Mouse (Mus musculus): ENCODE results near the gene Emilin2.
"Not testable (repeated sequence)": the region's sequence is repeated elsewhere in the genome, so short reads cannot be mapped to it uniquely, and the experiment has no call there.

Gene Emilin2

DNA sequence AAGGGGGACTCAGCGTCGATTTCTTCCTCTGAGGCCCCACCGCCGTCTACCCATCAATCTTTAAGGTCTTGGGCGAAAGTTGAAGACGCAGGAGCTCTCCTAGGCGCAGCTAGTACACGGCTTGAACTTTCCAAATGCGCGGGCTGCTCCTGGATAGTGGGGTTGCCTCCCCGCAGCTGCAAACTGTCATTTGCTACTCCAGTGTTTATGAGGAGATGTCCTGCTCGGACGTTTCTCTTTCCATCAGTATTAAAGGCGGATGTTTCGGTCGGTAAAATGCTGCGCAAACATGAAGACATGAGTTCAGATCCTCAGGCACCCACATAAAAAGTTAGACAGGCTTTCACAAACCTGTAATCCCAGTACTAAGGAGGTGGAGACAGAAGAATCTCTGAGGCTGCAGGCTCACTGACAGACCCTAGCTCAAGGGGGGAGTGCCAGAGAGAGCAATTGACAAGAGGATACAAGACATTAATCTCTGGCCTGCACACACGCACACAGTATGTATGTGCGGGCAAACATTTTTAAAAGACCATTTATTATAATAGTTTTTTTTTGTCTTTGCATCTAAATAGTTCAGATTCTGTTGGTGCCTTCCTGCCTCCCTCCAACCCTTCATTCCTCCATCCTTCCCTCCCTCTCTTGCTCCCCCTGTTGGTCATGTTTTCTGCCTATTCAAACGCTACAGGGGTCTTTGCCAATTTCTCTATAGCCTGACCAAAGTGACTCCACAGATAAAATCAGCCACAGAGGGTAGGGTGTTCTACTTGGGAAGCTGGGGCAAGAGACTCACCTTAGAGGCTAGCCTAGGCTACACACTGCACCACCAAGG, at the start of gene Emilin2:
Emilin2 (minus strand) TSS at position 639 of the 832 bp plus-strand sequence.
- in situ Hi-C loops (cut with MboI; ENCODE audit: low sequenced_read_pairs), result no loop called here

- in situ Hi-C loops (cut with MboI; ENCODE audit: low sequenced_read_pairs), result no loop called here
Measured at GRCm38 (mm10) chr17:71355526-71355925, 43.7 kb upstream of the Emilin2 start.

DNA sequence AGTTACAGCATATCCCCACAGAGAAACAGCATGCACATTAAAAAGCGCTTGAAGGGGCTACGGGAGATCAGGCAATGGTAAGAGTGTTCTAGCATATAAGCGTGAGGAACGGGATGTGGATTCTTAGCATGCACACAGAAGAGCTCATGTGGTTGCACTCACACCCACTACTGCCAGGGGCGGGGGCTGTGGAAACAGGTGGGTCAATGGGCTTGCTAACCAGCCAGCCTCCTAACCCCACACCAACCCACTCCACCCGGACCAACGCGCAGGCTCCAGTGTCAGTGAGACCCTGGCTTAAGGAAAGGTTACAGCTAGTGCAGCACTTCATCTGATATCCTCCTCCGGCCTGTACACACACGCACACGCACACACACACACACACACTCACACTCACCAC, 42.4 kb upstream of the Emilin2 start:
- in situ Hi-C loops (cut with MboI; ENCODE audit: low sequenced_read_pairs), result no loop called here

GRCm38 (mm10) chr17:71348188-71348587, 36.4 kb upstream of the Emilin2 start:
- in situ Hi-C loops (cut with MboI; ENCODE audit: low sequenced_read_pairs), result no loop called here

DNA sequence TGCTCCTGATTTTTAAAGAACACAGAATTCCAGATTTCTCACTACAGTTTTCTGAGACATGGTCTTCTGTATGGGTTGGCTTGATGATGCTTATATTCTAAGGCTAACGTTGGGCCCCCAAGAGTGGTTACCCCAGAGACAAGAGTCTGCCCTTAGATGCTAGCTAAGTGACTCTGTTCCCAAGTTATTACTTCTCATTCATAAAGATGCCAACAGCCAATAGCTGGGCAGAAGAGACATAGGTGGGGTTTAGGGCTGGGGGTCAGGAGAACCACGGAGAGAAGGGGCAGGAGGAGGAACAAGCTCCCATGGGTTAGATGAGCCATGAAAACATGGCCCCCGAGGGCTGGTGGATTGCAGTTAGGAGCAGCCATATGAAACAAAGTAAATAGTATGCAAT, 30.2 kb upstream of the Emilin2 start:
- in situ Hi-C loops (cut with MboI; ENCODE audit: low sequenced_read_pairs), result no loop called here

GRCm38 (mm10) chr17:71338627-71339026, 26.8 kb upstream of the Emilin2 start:
- in situ Hi-C loops (cut with MboI; ENCODE audit: low sequenced_read_pairs), result no loop called here

DNA sequence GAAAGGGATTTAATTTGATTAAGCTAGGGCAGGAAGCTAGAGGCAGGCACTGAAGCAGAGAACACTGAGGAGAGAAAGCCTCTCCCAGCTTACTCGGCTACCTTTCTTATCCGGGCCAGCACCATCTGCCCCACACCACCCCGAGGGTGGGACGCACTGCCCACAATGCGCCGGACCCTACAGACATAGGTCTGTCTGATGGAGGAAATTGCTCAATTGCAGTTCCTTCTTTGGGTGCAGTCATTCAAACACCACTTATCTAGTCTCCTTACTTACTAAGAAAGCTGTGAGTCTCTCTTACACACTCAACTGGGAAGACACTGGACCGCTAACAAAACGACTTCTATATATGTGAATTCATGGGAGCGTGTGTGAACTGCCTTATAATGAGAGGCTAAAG, 25.8 kb upstream of the Emilin2 start:
- in situ Hi-C loops (cut with MboI; ENCODE audit: low sequenced_read_pairs), result no loop called here

- in situ Hi-C loops (cut with MboI; ENCODE audit: low sequenced_read_pairs), result no loop called here
Measured at GRCm38 (mm10) chr17:71336421-71336820, 24.6 kb upstream of the Emilin2 start.

- in situ Hi-C loops (cut with MboI; ENCODE audit: low sequenced_read_pairs), result no loop called here
Measured at GRCm38 (mm10) chr17:71332298-71332697, 20.5 kb upstream of the Emilin2 start.

GRCm38 (mm10) chr17:71320731-71321130, 9.0 kb upstream of the Emilin2 start:
- in situ Hi-C loops (cut with MboI; ENCODE audit: low sequenced_read_pairs), result not testable (repeated sequence)

DNA sequence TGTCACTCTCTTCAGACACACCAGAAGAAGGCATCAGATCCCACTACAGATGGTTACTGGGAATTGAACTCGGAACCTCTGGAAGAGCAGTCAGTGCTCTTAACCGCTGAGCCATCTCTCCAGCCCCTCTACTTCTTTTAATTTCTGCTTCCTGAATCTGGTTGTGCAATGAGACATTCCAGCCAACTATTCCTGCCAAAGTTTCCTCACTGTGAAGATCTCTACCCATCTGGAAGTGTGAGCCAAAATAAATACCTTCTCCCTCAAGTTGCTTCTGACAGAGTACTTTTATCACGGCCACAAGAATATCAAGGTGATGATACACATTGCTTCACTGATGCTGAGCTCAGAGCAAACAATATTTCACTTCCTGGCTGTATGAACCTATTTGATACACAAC, 7.6 kb upstream of the Emilin2 start:
- in situ Hi-C loops (cut with MboI; ENCODE audit: low sequenced_read_pairs), result no loop called here

DNA sequence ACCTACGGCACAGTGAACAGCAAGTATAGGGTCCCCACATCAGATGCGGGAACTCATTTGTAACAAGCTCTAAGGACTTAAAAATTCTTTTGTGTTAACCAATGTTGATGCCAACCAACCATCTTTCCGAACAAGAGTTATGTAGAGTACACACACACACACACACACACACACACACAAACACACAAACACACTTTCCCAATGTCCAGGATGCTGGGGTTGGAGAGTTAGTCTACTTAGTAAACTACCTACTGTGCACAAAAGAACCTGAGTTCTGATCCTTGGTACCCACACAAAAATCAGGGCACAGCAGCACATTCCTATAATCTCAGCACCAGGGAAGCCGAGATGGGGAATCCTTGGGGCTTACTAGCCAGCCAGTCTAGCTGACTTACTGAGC, 5.8 kb upstream of the Emilin2 start:
- in situ Hi-C loops (cut with MboI; ENCODE audit: low sequenced_read_pairs), result no loop called here

- in situ Hi-C loops (cut with MboI; ENCODE audit: low sequenced_read_pairs), result no loop called here
Measured at GRCm38 (mm10) chr17:71314315-71314714, 2.5 kb upstream of the Emilin2 start.

DNA sequence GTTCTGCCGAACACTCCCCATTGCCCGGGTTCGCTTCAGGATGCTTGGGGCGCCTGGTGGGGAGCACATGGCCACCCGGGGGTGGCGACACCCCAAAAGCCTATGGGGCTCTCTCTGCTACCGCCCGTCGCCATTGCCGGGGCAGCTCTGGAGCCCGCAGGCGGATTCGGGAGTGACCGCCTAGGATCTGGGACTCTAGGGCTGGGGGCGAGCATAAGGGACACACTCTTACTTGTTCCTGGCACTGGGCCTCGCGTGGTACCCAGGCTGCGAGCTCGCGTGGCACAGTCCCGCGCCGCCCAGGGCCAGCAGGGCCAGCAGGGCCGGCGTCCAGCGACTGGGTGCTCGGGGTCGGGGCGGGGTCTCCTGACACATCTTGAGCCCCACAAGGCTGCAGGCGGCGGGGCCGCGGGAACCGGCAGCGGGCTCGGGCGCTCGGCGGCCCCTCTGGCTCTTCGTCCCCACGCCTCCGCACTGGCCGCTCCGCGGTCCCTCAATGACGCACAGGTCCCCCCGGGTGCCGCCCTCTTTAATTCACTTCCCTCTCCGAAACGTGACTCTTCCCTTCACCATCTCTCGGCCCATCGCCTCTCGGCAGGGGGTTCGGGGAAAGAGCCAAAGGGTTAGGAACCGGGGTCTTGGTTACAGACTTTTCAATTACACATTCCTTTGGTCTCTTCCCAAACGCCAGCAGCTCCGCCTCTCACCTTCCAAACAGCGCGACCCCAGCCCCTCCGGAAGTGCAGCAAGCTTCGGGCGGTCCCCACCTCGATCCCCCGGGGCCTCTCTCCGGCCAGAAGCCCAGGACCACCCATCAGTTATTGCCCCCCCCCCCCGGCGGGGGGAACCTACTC, 1.1 kb downstream of the Emilin2 start:
- in situ Hi-C loops (cut with MboI; ENCODE audit: low sequenced_read_pairs), result no loop called here

GRCm38 (mm10) chr17:71309711-71310485, 1.9 kb downstream of the Emilin2 start:
- in situ Hi-C loops (cut with MboI; ENCODE audit: low sequenced_read_pairs), result no loop called here

DNA sequence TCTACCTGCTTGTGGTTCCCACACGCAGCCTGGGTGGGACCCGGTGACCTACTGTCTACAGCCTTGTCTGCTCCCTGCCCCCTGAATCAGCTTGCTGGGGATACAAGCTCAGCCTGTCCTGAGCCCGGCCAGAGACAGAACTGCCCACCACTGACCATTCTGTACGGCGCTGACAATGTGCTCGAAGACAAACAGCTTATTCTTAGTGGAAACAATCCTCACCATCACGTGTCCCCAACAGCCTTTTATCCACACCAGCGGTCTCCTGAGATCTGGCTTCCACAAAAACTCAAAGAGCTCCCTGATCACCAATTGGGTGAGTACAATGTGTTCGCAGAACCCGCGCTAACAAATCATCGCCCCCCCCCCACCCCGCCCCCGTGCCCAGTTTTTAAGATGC, 2.6 kb downstream of the Emilin2 start:
- in situ Hi-C loops (cut with MboI; ENCODE audit: low sequenced_read_pairs), result no loop called here

DNA sequence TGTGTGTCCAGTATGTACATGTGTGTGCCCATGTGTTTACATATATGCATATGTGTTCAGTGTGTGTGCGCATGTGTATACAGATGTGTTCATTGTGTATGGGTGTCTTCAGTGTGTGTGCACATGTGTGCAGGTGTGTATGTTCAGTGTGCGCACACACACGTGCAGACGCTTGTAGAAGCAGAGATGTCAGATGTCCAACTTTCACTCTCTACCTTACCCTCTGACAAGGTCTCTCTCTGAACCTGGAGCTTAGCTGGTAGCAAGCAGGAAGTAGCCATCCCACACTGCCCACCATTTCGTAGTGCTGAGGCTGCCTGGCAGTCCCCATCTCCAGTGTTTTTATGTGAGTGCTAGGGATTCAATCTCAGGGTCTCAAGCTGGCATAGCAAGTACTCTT, 3.5 kb downstream of the Emilin2 start:
- in situ Hi-C loops (cut with MboI; ENCODE audit: low sequenced_read_pairs), result no loop called here

DNA sequence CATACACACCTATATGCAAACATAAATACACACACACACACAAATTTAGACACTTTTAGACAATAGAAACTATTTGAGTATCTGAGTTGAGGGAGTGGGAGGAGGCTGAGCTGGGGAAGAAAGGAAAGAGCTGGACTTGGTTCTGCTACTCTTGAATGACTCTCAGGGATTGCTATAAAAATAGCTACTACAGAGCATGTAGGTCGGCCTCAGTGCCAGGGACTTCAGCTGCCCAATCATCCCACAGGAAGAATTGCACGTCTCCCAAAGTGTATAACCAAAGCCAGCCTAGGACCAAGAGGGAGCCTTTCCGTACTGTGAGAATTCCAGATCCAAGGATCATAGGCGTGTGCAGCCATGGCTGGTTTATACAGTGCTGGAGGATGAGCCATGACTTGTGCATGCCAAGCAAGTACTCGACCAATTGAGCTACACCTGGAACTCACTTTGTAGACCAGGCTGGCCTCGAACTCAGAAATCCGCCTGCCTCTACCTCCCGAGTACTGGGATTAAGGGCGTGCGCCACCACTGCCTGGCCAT, 4.5 kb downstream of the Emilin2 start:
- in situ Hi-C loops (cut with MboI; ENCODE audit: low sequenced_read_pairs), result no loop called here

DNA sequence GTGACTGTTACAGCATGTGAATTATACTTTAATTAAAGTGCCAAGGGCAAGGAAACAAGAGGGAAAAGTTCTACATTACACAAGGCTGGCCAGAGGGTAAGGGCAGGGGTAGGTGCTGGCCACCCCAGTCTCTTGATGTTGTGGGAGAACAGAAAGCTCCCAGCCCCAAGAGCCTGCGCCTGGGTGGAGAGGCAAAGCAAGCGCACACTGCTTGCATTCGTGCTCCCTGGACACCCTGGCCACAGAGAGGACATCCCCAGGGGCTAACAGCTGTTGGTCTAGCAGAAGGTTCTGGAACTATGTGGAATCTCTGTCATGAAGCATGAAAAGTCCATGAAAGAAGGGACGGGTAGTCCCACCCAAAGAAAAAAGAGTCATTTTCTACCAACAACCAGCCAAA, 5.1 kb downstream of the Emilin2 start:
- in situ Hi-C loops (cut with MboI; ENCODE audit: low sequenced_read_pairs), result no loop called here

DNA sequence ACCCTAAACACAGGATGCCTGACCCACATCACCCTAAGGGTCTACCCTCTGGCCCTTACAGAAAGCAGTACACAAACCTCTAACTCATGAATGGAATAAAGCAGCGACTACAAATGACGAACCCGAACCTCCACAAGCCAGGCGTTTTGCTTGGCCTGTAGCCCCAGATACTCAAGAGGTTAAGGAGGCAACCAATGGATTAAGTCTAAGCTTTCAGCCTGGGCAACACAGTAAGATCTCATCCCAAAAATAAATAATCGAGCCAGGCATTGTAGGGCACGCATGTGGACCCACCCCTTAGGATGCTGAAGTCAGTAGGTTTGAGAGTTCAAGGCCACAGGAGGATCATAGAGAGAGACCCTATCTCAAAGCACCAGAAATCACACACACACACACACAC, 5.7 kb downstream of the Emilin2 start:
- in situ Hi-C loops (cut with MboI; ENCODE audit: low sequenced_read_pairs), result no loop called here

DNA sequence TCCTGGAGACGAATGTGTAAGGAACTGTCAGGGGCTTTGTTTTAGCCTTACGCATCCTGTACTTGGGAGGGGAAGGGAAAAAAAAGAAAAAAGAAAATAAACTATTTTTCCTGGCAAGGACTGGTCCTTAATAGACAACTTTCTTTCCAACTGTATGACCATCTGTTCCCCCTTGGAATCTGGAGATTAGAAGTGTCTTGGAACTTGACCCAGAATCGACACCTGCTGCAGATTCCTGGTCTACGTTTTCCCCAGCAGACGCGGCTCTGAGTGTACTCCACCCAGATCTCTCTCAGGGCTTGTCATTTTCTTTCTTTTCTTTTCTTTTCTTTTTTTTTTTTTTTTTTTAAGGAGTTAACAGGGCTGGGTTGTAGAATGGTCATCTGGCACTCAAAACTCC, 8.3 kb downstream of the Emilin2 start:
- in situ Hi-C loops (cut with MboI; ENCODE audit: low sequenced_read_pairs), result no loop called here
